Mouse (Mus musculus) embryonic facial prominence, embryonic 14.5 days (tissue): ENCODE measurements around the gene B9d2. TPM values are rescaled to one million over a fixed set of nuclear protein-coding genes. Genes with fewer than 3 reads are reported as not detected.

Experiments
- ATAC-seq: fragments of 200-750 bp; cut with Nextera tagmentation; 2 replicates; pipeline ENCODE4 v1.8.0; 2017; ENCODE audit warnings: low read depth, moderate number of reproducible peaks, moderate TSS enrichment
- DNase-seq: peaks from one replicate; pipeline ENCODE4 v3.0.0-alpha.2; 2015; ENCODE audit warnings: low spot score
- H3K27ac ChIP-seq: fragments of 300-500 bp; sonication (generic); replicated peaks from 2 replicates; pipeline ENCODE4 v1.5.1; 2014; ENCODE audit warnings: low read depth, mild to moderate bottlenecking, low read length, moderate library complexity
- H3K27me3 ChIP-seq: fragments of 300-500 bp; sonication (generic); replicated peaks from 2 replicates; pipeline ENCODE4 v1.6.1; 2014; ENCODE audit warnings: low read length; ENCODE audit not compliant: control insufficient read depth, insufficient read depth
- H3K36me3 ChIP-seq: fragments of 300-500 bp; sonication (generic); 2 replicates; pipeline ENCODE4 v1.6.1; 2014; ENCODE audit warnings: low read length, mixed read lengths; ENCODE audit not compliant: control insufficient read depth, insufficient read depth
- H3K4me1 ChIP-seq: fragments of 300-500 bp; sonication (generic); 2 replicates; pipeline ENCODE4 v1.6.1; 2014; ENCODE audit warnings: antibody characterized with exemption, low read length; ENCODE audit not compliant: control insufficient read depth, insufficient read depth
- H3K4me2 ChIP-seq: fragments of 300-500 bp; sonication (generic); 2 replicates; pipeline ENCODE4 v1.6.1; 2014; ENCODE audit warnings: low read depth, mild to moderate bottlenecking, low read length, moderate library complexity, mixed read lengths
- H3K4me3 ChIP-seq: fragments of 300-500 bp; sonication (generic); 2 replicates; pipeline ENCODE4 v1.5.1; 2014; ENCODE audit warnings: low read depth, mild to moderate bottlenecking, low read length
- H3K9ac ChIP-seq: fragments of 300-500 bp; sonication (generic); 2 replicates; pipeline ENCODE4 v1.6.1; 2014; ENCODE audit warnings: low read depth, mild to moderate bottlenecking, low read length, moderate library complexity, mixed read lengths
- H3K9me3 ChIP-seq: fragments of 300-500 bp; sonication (generic); 2 replicates; pipeline ENCODE4 v1.6.1; 2016; ENCODE audit warnings: low read length; ENCODE audit not compliant: control insufficient read depth
- WGBS: fragments of 180-500 bp; shearing (Covaris S2); extraction: QIAGEN DNeasy Blood & Tissue Kit; methylation state at CpG from one replicate; pipeline ENCODE4 v1.1.7; 2014; 5-methylcytosine and 5-hydroxymethylcytosine counted together
- polyA plus RNA-seq: library from polyadenylated mRNA; unstranded; fragments of >200 nt; fragmentation: Nextera tagmentation; extraction: Ambion mirVana; gene quantifications from 2 replicates; pipeline ENCODE4 v1.2.1, GENCODE M21; 2014

Gene B9d2
- polyA plus RNA-seq, 1 experiment from 2014 or later, result 25.1 TPM

DNA sequence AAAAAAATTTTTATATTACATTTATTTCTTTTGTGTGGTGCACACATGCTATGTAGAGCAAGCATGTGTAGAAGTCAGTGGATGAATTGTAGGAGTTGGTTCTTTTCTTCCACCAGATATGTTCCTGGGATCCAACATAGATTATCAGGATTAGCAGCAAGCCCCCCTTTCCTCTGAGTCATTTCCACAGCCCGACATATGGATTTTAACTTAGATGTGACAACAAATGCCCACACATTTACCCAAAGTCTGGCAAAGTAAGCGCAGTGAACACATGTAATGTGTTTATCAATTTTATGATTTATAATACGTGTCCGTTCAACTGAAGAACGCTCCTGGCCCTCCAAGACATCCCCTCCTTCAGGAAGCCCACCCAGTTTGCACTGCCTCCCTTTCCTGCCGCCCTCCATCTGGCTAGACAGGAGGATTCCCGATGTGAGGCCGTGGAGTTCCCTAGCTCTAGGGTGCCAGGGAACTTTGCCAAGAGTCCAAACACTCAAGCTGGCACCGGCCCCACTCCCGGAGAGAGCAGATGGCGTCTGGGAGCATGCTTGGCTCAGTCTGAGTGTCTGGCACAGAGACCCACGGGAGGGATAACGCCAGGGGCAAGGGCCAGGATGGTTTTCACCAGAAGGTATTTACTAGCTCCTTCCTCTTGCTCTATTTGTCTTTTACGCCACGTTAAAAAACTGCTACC is 4.3 kb upstream of the B9d2 start:
- ATAC-seq, result peak; percentile 19; the same call in 1 of the 2 replicates
- no peaks in the 10 kb centered on the region for H3K36me3 ChIP-seq
- peaks cover 36% of the 10 kb centered on the region for H3K27me3 ChIP-seq
- no peak overlapping the region for H3K4me3 ChIP-seq
- DNase-seq, result peak; percentile 79
- 53% methylated on average over 15 of the region's 15 CpGs for WGBS
- no peaks in the 10 kb centered on the region for H3K9me3 ChIP-seq
- peaks cover 12% of the 10 kb centered on the region; the same call in 1 of the 2 replicates for H3K4me1 ChIP-seq
- H3K27ac ChIP-seq, result no peak overlapping the region
- no peak overlapping the region for H3K9ac ChIP-seq
- 0 out of 2 replicates have a peak overlapping the region, but pooled peaks have one; percentile 4 for H3K4me2 ChIP-seq

DNA sequence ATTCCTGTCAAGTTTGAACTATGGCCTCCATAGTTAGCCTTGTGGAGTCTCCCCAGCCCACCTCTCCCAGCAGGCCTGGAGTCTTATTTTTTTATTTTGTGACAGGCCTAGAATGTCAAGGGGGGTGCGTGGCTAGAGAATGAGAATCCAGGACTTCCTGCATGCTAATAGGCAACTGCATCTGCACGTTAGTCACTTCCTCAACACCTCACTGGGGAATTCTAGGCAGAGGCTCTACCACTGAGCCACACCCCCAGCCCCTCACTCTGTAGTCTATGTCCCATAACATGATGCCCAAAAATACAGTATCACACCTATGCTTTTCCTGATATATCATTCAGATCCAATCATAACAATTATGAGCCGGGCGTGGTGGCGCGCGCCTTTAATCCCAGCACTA is 3.6 kb upstream of the B9d2 start:
- no peak overlapping the region for H3K4me2 ChIP-seq
- H3K36me3 ChIP-seq, result no peaks in the 10 kb centered on the region
- peaks cover 15% of the 10 kb centered on the region; the same call in 1 of the 2 replicates for H3K4me1 ChIP-seq
- H3K4me3 ChIP-seq, result no peak overlapping the region
- H3K9ac ChIP-seq, result no peak overlapping the region
- WGBS, result 91% methylated on average over 7 of the region's 7 CpGs
- H3K27ac ChIP-seq, result no peak overlapping the region
- no peaks in the 10 kb centered on the region for H3K9me3 ChIP-seq
- ATAC-seq, result no peak
- DNase-seq, result no peak
- peaks cover 36% of the 10 kb centered on the region for H3K27me3 ChIP-seq

DNA sequence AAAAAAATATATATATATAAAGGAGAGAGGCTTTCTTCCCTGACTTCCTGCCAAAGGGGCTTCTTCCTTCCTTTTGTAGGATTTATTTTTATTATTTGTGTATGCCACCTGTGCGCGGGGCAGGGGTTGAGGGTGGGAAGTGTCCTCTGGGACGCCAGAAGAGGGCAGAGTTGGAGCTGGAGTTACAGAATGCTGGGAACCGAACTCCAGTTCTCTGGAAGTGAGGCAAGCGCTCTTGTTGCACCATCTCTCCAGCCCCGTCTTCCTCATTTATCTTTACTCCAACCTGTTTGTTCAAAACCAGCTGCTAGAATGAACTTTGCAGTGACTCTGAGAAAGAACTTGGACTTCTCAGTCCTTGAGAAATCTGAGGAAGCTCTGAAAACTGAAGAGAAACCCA is 609 bp upstream of the B9d2 start:
- DNase-seq (no peak), ATAC-seq (no peak)
- peak overlapping the region; percentile 68; the same call in 1 of the 2 replicates for H3K9ac ChIP-seq
- H3K9me3 ChIP-seq, result no peaks in the 10 kb centered on the region
- no peaks in the 10 kb centered on the region for H3K36me3 ChIP-seq
- peak overlapping the region; percentile 92; the same call in 1 of the 2 replicates for H3K27ac ChIP-seq
- peaks cover 16% of the 10 kb centered on the region for H3K27me3 ChIP-seq
- peak overlapping the region; percentile 59 for H3K4me3 ChIP-seq
- peaks cover 15% of the 10 kb centered on the region; the same call in 1 of the 2 replicates for H3K4me1 ChIP-seq
- 11% methylated on average over 6 of the region's 6 CpGs for WGBS
- H3K4me2 ChIP-seq, result peak overlapping the region; percentile 74

DNA sequence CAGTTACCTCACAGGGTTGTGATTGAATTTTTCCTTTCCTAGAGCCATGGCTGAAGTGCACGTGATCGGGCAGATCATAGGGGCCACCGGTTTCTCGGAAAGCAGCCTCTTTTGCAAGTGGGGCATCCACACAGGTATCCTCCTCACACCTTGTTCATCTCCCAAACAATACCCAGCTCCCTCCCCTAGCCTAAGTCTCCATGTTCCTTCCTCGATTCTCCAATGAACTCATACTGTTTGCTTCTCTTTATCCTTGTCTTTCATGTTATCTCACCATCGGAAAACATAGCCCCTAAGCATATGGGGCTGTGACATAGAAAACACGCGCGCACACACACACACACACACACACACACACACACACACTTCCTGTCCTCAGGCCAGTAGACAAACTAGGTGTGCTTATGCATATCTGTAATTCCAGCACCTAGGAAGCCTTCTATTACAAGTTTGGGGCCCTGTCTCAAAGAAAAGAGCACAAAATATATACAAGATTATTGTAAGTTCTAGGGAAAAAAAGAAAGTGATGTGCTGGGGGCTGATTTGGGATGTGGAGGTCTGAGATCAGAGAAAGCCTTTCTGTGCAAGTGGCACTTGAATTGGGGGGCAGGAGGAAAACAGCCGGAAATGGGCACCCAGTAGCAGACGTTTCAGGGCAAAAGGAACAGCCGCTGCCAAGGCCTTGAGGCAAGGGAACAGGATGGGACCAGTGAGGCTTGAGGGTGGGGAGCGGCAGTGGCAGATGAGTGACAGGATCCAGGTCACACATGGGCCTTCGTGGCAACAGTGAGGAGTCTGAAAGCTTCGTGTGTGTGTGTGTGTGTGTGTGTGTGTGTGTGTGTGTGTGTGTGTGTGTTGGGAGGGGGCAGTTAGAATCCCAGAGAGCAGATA is 1.0 kb downstream of the B9d2 start:
- DNase-seq (no peak), ATAC-seq (no peak)
- no peaks in the 10 kb centered on the region for H3K9me3 ChIP-seq
- no peaks in the 10 kb centered on the region for H3K36me3 ChIP-seq
- peak overlapping the region; percentile 59 for H3K4me3 ChIP-seq
- H3K27me3 ChIP-seq, result peaks cover 11% of the 10 kb centered on the region; the same call in 1 of the 2 replicates
- H3K9ac ChIP-seq, result no peak overlapping the region
- peak overlapping the region; percentile 74 for H3K4me2 ChIP-seq
- WGBS, result 55% methylated on average over 14 of the region's 15 CpGs
- peaks cover 14% of the 10 kb centered on the region; the same call in 1 of the 2 replicates for H3K4me1 ChIP-seq
- peak overlapping the region; percentile 92; the same call in 1 of the 2 replicates for H3K27ac ChIP-seq

DNA sequence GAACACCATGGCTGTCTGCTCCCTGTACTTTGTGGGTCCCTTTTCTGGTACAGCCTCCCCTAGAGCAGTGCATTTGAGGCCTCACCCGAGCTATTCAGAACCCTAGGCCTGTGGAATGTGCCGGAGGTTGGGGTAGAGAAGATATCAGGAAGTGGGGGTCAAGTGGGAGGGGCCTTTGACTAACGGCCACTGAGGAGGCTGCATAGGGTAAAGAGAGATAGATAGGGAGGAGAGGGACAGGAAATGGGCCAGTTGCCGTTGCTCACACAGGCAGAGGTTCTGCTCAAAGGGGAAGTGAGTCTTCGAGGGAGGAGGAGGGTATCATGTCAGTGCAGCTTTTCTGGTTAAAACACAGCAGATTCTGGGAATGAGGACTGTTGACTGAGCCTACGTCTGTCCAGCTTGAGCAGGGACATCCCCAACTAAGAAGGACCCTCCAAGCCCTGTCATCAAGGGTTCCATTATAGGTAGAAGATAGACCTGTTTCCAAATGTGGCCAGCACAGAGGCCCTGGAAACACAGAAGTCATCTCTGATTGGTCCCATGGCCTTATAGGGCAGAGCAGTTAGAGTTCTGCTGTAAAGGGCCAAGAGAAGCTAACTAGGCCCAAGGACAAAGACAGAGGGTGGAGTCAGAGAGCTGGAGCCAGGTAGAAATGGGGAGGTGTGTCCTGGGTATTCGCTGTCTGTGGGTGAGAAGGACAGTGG is 3.0 kb downstream of the B9d2 start:
- 53% methylated on average over 7 of the region's 7 CpGs for WGBS

DNA sequence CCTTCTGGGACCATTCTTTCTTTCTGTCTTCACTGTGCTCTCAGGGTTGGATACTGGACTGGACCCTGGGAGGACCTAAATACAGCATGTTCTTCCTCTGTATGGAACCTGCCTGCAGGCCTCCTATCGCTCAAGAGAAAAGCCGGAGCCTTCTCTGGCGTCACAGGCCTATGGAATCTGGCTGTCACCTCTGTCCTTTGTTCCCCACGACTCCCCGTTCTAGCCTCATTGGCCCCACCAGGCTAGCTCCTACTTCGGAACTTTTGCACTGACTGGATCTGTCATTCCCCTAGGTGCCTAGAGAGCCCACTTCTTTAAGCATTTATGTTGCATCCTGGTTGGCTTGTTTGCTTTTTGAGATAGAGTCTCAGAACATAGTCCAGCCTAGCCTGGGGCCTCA is 4.1 kb downstream of the B9d2 start:
- DNase-seq (no peak), ATAC-seq (no peak)
- no peak overlapping the region for H3K4me2 ChIP-seq
- H3K9ac ChIP-seq, result no peak overlapping the region; the same call in 1 of the 2 replicates
- peaks cover 33% of the 10 kb centered on the region; the same call in 1 of the 2 replicates for H3K4me1 ChIP-seq
- H3K27ac ChIP-seq, result no peak overlapping the region
- H3K36me3 ChIP-seq, result no peaks in the 10 kb centered on the region
- H3K9me3 ChIP-seq, result no peaks in the 10 kb centered on the region
- peaks cover 38% of the 10 kb centered on the region for H3K27me3 ChIP-seq
- H3K4me3 ChIP-seq, result no peak overlapping the region
- WGBS, result 82% methylated on average over 6 of the region's 6 CpGs

More for the DNA sequence above, 3.0 kb downstream of the B9d2 start:
- Histone ChIP-seq H3K27me3 (peaks cover 28% of the 10 kb centered on the region), H3K27ac (no peak overlapping the region), H3K9me3 (no peaks in the 10 kb centered on the region), H3K4me2 (no peak overlapping the region), H3K4me3 (no peak overlapping the region), H3K9ac (no peak overlapping the region), H3K36me3 (no peaks in the 10 kb centered on the region), H3K4me1 (peaks cover 24% of the 10 kb centered on the region; the same call in 1 of the 2 replicates)
- DNase-seq (no peak), ATAC-seq (no peak)

DNA sequence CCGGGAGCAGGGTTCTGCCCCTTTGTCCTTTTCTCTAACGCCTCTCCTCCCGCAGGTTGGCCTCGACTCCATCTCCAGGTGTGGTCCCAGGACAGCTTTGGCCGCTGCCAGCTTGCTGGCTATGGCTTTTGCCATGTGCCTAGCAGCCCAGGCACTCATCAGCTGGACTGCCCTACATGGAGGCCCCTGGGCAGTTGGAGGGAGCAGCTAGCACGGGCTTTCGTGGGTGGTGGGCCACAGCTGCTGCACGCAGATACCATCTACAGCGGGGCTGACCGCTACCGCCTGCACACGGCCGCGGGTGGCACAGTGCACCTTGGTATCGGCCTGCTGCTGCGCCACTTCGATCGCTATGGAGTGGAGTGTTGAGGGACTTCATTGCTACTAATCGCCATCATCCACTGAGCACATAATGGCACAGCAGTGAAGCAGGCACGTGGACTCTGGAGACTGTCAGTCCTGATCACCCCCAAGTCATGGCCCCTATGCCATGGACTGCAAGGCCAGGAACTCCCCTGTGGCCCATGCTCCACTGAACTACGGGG is 5.4 kb downstream of the B9d2 start:
- DNase-seq (no peak), ATAC-seq (no peak)
- peak overlapping the region; percentile 76 for H3K9ac ChIP-seq
- no peaks in the 10 kb centered on the region for H3K36me3 ChIP-seq
- H3K4me1 ChIP-seq, result peaks cover 27% of the 10 kb centered on the region; the same call in 1 of the 2 replicates
- H3K27me3 ChIP-seq, result peaks cover 46% of the 10 kb centered on the region
- peak overlapping the region; percentile 73 for H3K4me3 ChIP-seq
- peak overlapping the region; percentile 90 for H3K4me2 ChIP-seq
- WGBS, result 68% methylated on average over 21 of the region's 21 CpGs
- H3K27ac ChIP-seq, result no peak overlapping the region; the same call in 1 of the 2 replicates
- no peaks in the 10 kb centered on the region for H3K9me3 ChIP-seq
